Mouse (Mus musculus) hindbrain, embryonic 15.5 days (tissue): ENCODE results near the gene Ncor1. TPM values are rescaled to one million over a fixed set of nuclear protein-coding genes. Genes with fewer than 3 reads are reported as not detected.

Source experiments
- ATAC-seq: fragments of 200-750 bp; cut with Nextera tagmentation; 2 replicates; pipeline ENCODE4 v1.8.0; 2017; ENCODE audit warnings: low read depth, moderate number of reproducible peaks, moderate TSS enrichment; ENCODE audit not compliant: low FRiP score
- H3K27ac ChIP-seq: fragments of 300-500 bp; sonication (generic); replicated peaks from 2 replicates; pipeline ENCODE4 v1.5.1; 2015; ENCODE audit warnings: mild to moderate bottlenecking, inconsistent platforms
- H3K27me3 ChIP-seq: fragments of 300-500 bp; sonication (generic); 2 replicates; pipeline ENCODE4 v1.6.1; 2015; ENCODE audit warnings: control low read depth, inconsistent platforms
- H3K36me3 ChIP-seq: fragments of 300-500 bp; sonication (generic); 2 replicates; pipeline ENCODE4 v1.6.1; 2015; ENCODE audit warnings: control low read depth, inconsistent platforms
- H3K4me1 ChIP-seq: fragments of 300-500 bp; sonication (generic); replicated peaks from 2 replicates; pipeline ENCODE4 v1.6.1; 2015; ENCODE audit warnings: control low read depth, inconsistent platforms
- H3K4me2 ChIP-seq: fragments of 300-500 bp; sonication (generic); 2 replicates; pipeline ENCODE4 v1.6.1; 2015; ENCODE audit warnings: moderate library complexity, mild to moderate bottlenecking, inconsistent platforms
- H3K4me3 ChIP-seq: fragments of 300-500 bp; sonication (generic); 2 replicates; pipeline ENCODE4 v1.5.1; 2015; ENCODE audit warnings: mild to moderate bottlenecking, inconsistent platforms
- H3K9ac ChIP-seq: fragments of 300-500 bp; sonication (generic); 2 replicates; pipeline ENCODE4 v1.6.1; 2015; ENCODE audit warnings: inconsistent platforms
- H3K9me3 ChIP-seq: fragments of 300-500 bp; sonication (generic); 2 replicates; pipeline ENCODE4 v1.6.1; 2016; ENCODE audit warnings: control low read depth, inconsistent platforms
- WGBS: fragments of 180-500 bp; shearing (Covaris S2); methylation state at CpG from one replicate; pipeline ENCODE4 v1.1.7; 2015; 5-methylcytosine and 5-hydroxymethylcytosine counted together
- polyA plus RNA-seq: library from polyadenylated mRNA; unstranded; fragments of >200 nt; fragmentation: Nextera tagmentation; extraction: Ambion mirVana; gene quantifications from 2 replicates; pipeline ENCODE4 v1.2.1, GENCODE M21; 2015

The Ncor1 gene
- polyA plus RNA-seq = 177 and 180 TPM in 2 replicates

- peak within 1 kb of the TSS; percentile 95 for H3K27ac ChIP-seq
- peak; percentile 69 for ATAC-seq
- H3K36me3 ChIP-seq = no peaks in the 10 kb centered on the region
- H3K27me3 ChIP-seq = no peaks in the 10 kb centered on the region
- peak within 1 kb of the TSS; percentile 57 for H3K4me3 ChIP-seq
- no peaks in the 10 kb centered on the region for H3K9me3 ChIP-seq
- peak within 1 kb of the TSS; percentile 83 for H3K4me2 ChIP-seq
- H3K9ac ChIP-seq = peak within 1 kb of the TSS; percentile 93
- H3K4me1 ChIP-seq = peaks cover 24% of the 10 kb centered on the region
- 0% methylated on average over 33 of the region's 33 CpGs for WGBS
These were observed at the start of gene Ncor1, which contains the start of gene Pigl for GRCm38 (mm10) chr11:62458276-62458724. Ncor1 (minus strand) TSS chr11:62458541. Pigl (plus strand) TSS chr11:62458460.

GRCm38 (mm10) chr11:62507683-62508082, 49.3 kb upstream of the Ncor1 start:
- no peak overlapping the region for H3K27ac ChIP-seq
- no peak overlapping the region for H3K4me3 ChIP-seq
- no peaks in the 10 kb centered on the region for H3K27me3 ChIP-seq
- H3K36me3 ChIP-seq = no peaks in the 10 kb centered on the region
- no peaks in the 10 kb centered on the region for H3K4me1 ChIP-seq
- H3K9me3 ChIP-seq = no peaks in the 10 kb centered on the region
- no peak overlapping the region for H3K9ac ChIP-seq
- H3K4me2 ChIP-seq = no peak overlapping the region
- 85% methylated on average over 4 of the region's 4 CpGs for WGBS
- ATAC-seq = no peak

- 88% methylated on average over 2 of the region's 2 CpGs for WGBS
- no peak for ATAC-seq
- Histone ChIP-seq H3K4me3 (no peak overlapping the region), H3K4me1 (no peaks in the 10 kb centered on the region), H3K36me3 (no peaks in the 10 kb centered on the region), H3K9ac (no peak overlapping the region), H3K27ac (no peak overlapping the region), H3K9me3 (no peaks in the 10 kb centered on the region), H3K27me3 (no peaks in the 10 kb centered on the region), H3K4me2 (no peak overlapping the region)
These were observed 42.2 kb upstream of the Ncor1 start for GRCm38 (mm10) chr11:62500529-62500928.

- Histone ChIP-seq H3K9me3 (no peaks in the 10 kb centered on the region), H3K27ac (no peak overlapping the region), H3K9ac (no peak overlapping the region), H3K4me2 (no peak overlapping the region), H3K36me3 (no peaks in the 10 kb centered on the region), H3K4me3 (no peak overlapping the region), H3K27me3 (no peaks in the 10 kb centered on the region), H3K4me1 (0 out of 2 replicates have a peak, but pooled peaks cover 4% of the 10 kb centered on the region)
- no peak for ATAC-seq
- WGBS = 89% methylated on average over 2 of the region's 2 CpGs
These were observed 40.5 kb upstream of the Ncor1 start for GRCm38 (mm10) chr11:62498802-62499201.

GRCm38 (mm10) chr11:62497181-62497580, 38.8 kb upstream of the Ncor1 start:
- H3K36me3 ChIP-seq = no peaks in the 10 kb centered on the region
- 0 out of 2 replicates have a peak, but pooled peaks cover 4% of the 10 kb centered on the region for H3K4me1 ChIP-seq

GRCm38 (mm10) chr11:62496151-62496715, 37.9 kb upstream of the Ncor1 start:
- Histone ChIP-seq H3K36me3 (no peaks in the 10 kb centered on the region), H3K4me1 (0 out of 2 replicates have a peak, but pooled peaks cover 4% of the 10 kb centered on the region), H3K9ac (no peak overlapping the region), H3K4me2 (no peak overlapping the region), H3K27ac (no peak overlapping the region), H3K27me3 (no peaks in the 10 kb centered on the region), H3K4me3 (no peak overlapping the region), H3K9me3 (no peaks in the 10 kb centered on the region)
- 63% methylated on average over 5 of the region's 5 CpGs for WGBS
- no peak for ATAC-seq

More at GRCm38 (mm10) chr11:62497181-62497580, 38.8 kb upstream of the Ncor1 start:
- no peak overlapping the region for H3K27ac ChIP-seq
- H3K27me3 ChIP-seq = no peaks in the 10 kb centered on the region
- no peak overlapping the region for H3K4me2 ChIP-seq
- H3K9me3 ChIP-seq = no peaks in the 10 kb centered on the region
- ATAC-seq = no peak
- WGBS = 45% methylated on average over 3 of the region's 3 CpGs
- H3K4me3 ChIP-seq = no peak overlapping the region
- H3K9ac ChIP-seq = no peak overlapping the region

GRCm38 (mm10) chr11:62495276-62495801, 37.0 kb upstream of the Ncor1 start:
- no peak for ATAC-seq
- H3K4me3 ChIP-seq = no peak overlapping the region
- 29% methylated on average over 9 of the region's 10 CpGs for WGBS

GRCm38 (mm10) chr11:62494754-62495275, 36.5 kb upstream of the Ncor1 start:
- peak; percentile 45; the same call in 1 of the 2 replicates for ATAC-seq
- Histone ChIP-seq H3K4me1 (0 out of 2 replicates have a peak, but pooled peaks cover 4% of the 10 kb centered on the region), H3K27me3 (no peaks in the 10 kb centered on the region), H3K4me2 (no peak overlapping the region), H3K9ac (no peak overlapping the region), H3K27ac (no peak overlapping the region), H3K36me3 (no peaks in the 10 kb centered on the region), H3K4me3 (no peak overlapping the region), H3K9me3 (no peaks in the 10 kb centered on the region)
- 4% methylated on average over 6 of the region's 6 CpGs for WGBS

More at GRCm38 (mm10) chr11:62495276-62495801, 37.0 kb upstream of the Ncor1 start:
- Histone ChIP-seq H3K27ac (no peak overlapping the region), H3K4me2 (no peak overlapping the region), H3K27me3 (no peaks in the 10 kb centered on the region), H3K9ac (no peak overlapping the region), H3K36me3 (no peaks in the 10 kb centered on the region), H3K9me3 (no peaks in the 10 kb centered on the region), H3K4me1 (0 out of 2 replicates have a peak, but pooled peaks cover 4% of the 10 kb centered on the region)

- no peak overlapping the region for H3K4me2 ChIP-seq
- ATAC-seq = no peak
- H3K27me3 ChIP-seq = no peaks in the 10 kb centered on the region
- no peaks in the 10 kb centered on the region for H3K9me3 ChIP-seq
- H3K36me3 ChIP-seq = no peaks in the 10 kb centered on the region
- 0 out of 2 replicates have a peak, but pooled peaks cover 4% of the 10 kb centered on the region for H3K4me1 ChIP-seq
- WGBS = 94% methylated on average over 6 of the region's 6 CpGs
- H3K27ac ChIP-seq = no peak overlapping the region
- H3K9ac ChIP-seq = no peak overlapping the region
- H3K4me3 ChIP-seq = no peak overlapping the region
These were observed 35.4 kb upstream of the Ncor1 start for GRCm38 (mm10) chr11:62493701-62494100.

- Histone ChIP-seq H3K27ac (no peak overlapping the region), H3K27me3 (no peaks in the 10 kb centered on the region), H3K4me3 (no peak overlapping the region), H3K36me3 (no peaks in the 10 kb centered on the region), H3K4me1 (no peaks in the 10 kb centered on the region), H3K4me2 (no peak overlapping the region), H3K9ac (no peak overlapping the region), H3K9me3 (no peaks in the 10 kb centered on the region)
- 96% methylated on average over 10 of the region's 10 CpGs for WGBS
- no peak for ATAC-seq
These were observed 29.4 kb upstream of the Ncor1 start for GRCm38 (mm10) chr11:62487540-62488350.

GRCm38 (mm10) chr11:62486949-62487348, 28.6 kb upstream of the Ncor1 start:
- no peaks in the 10 kb centered on the region for H3K4me1 ChIP-seq
- H3K27ac ChIP-seq = no peak overlapping the region
- 93% methylated on average over 1 of the region's 1 CpGs for WGBS
- no peak for ATAC-seq
- no peaks in the 10 kb centered on the region for H3K36me3 ChIP-seq
- H3K4me2 ChIP-seq = no peak overlapping the region
- H3K9me3 ChIP-seq = no peaks in the 10 kb centered on the region
- H3K27me3 ChIP-seq = no peaks in the 10 kb centered on the region
- no peak overlapping the region for H3K9ac ChIP-seq
- H3K4me3 ChIP-seq = no peak overlapping the region

- Histone ChIP-seq H3K36me3 (no peaks in the 10 kb centered on the region), H3K4me3 (no peak overlapping the region), H3K27me3 (no peaks in the 10 kb centered on the region), H3K27ac (no peak overlapping the region), H3K9ac (no peak overlapping the region), H3K4me2 (no peak overlapping the region), H3K9me3 (no peaks in the 10 kb centered on the region), H3K4me1 (no peaks in the 10 kb centered on the region)
- ATAC-seq = no peak
- WGBS = 88% methylated on average over 5 of the region's 5 CpGs
These were observed 21.2 kb upstream of the Ncor1 start for GRCm38 (mm10) chr11:62479581-62479980.
